Mouse (Mus musculus): ENCODE measurements around the gene 1700017B05Rik. TPM values are rescaled to one million over a fixed set of nuclear protein-coding genes. Genes with fewer than 3 reads are reported as not detected.

Gene 1700017B05Rik
- polyA plus RNA-seq, 1 experiment from 2014 or later = 9.7 TPM

GRCm38 (mm10) chr9:57256861-57257260, 5.6 kb downstream of the 1700017B05Rik start:
- Histone ChIP-seq H3K9me3 (no peaks in the 10 kb centered on the region), H3K4me2 (replicated peaks) (no peak overlapping the region), H3K27me3 (peaks cover 16% of the 10 kb centered on the region), H3K9ac (replicated peaks) (no peak overlapping the region), H3K4me1 (peaks cover 12% of the 10 kb centered on the region), H3K27ac (replicated peaks) (no peak overlapping the region), H3K4me3 (no peak overlapping the region), H3K36me3 (peaks cover 51% of the 10 kb centered on the region)
- ATAC-seq (ENCODE audit: low FRiP score, low read depth) = no peak
- WGBS = 95% methylated on average over 11 of the region's 11 CpGs

GRCm38 (mm10) chr9:57256309-57256708, 6.1 kb downstream of the 1700017B05Rik start:
- Histone ChIP-seq H3K4me2 (replicated peaks) (no peak overlapping the region), H3K27me3 (peaks cover 12% of the 10 kb centered on the region), H3K27ac (replicated peaks) (no peak overlapping the region), H3K4me3 (no peak overlapping the region), H3K9me3 (no peaks in the 10 kb centered on the region), H3K4me1 (peaks cover 6% of the 10 kb centered on the region), H3K36me3 (peaks cover 51% of the 10 kb centered on the region), H3K9ac (replicated peaks) (no peak overlapping the region)
- 95% methylated on average over 20 of the region's 20 CpGs for WGBS
- no peak for ATAC-seq (ENCODE audit: low FRiP score, low read depth)

GRCm38 (mm10) chr9:57254823-57255495, 7.5 kb downstream of the 1700017B05Rik start:
- Histone ChIP-seq H3K9ac (replicated peaks) (no peak overlapping the region), H3K4me2 (replicated peaks) (no peak overlapping the region), H3K27ac (replicated peaks) (no peak overlapping the region), H3K27me3 (no peaks in the 10 kb centered on the region), H3K4me3 (no peak overlapping the region), H3K36me3 (peaks cover 55% of the 10 kb centered on the region), H3K9me3 (no peaks in the 10 kb centered on the region), H3K4me1 (no peaks in the 10 kb centered on the region)
- ATAC-seq (ENCODE audit: low FRiP score, low read depth) = no peak
- WGBS = 95% methylated on average over 9 of the region's 9 CpGs

- Histone ChIP-seq H3K4me2 (replicated peaks) (no peak overlapping the region), H3K4me3 (no peak overlapping the region), H3K36me3 (peaks cover 55% of the 10 kb centered on the region), H3K4me1 (no peaks in the 10 kb centered on the region), H3K27ac (replicated peaks) (no peak overlapping the region), H3K27me3 (no peaks in the 10 kb centered on the region), H3K9ac (replicated peaks) (no peak overlapping the region), H3K9me3 (no peaks in the 10 kb centered on the region)
- ATAC-seq (ENCODE audit: low FRiP score, low read depth) = no peak
- 92% methylated on average over 7 of the region's 7 CpGs for WGBS
Observed at GRCm38 (mm10) chr9:57254061-57254460, 8.4 kb downstream of the 1700017B05Rik start.

GRCm38 (mm10) chr9:57251139-57251538, 11.3 kb downstream of the 1700017B05Rik start:
- no peak for ATAC-seq (ENCODE audit: low FRiP score, low read depth)
- H3K27me3 ChIP-seq = no peaks in the 10 kb centered on the region
- 98% methylated on average over 2 of the region's 2 CpGs for WGBS

GRCm38 (mm10) chr9:57250026-57250425, 12.4 kb downstream of the 1700017B05Rik start:
- Histone ChIP-seq H3K4me2 (replicated peaks) (no peak overlapping the region), H3K4me1 (no peaks in the 10 kb centered on the region), H3K4me3 (no peak overlapping the region), H3K9ac (replicated peaks) (no peak overlapping the region), H3K9me3 (no peaks in the 10 kb centered on the region), H3K27ac (replicated peaks) (no peak overlapping the region), H3K36me3 (peaks cover 28% of the 10 kb centered on the region), H3K27me3 (no peaks in the 10 kb centered on the region)
- ATAC-seq (ENCODE audit: low FRiP score, low read depth) = no peak
- WGBS = 86% methylated on average over 4 of the region's 4 CpGs

More at GRCm38 (mm10) chr9:57251139-57251538, 11.3 kb downstream of the 1700017B05Rik start:
- no peaks in the 10 kb centered on the region for H3K9me3 ChIP-seq
- H3K4me3 ChIP-seq = no peak overlapping the region
- H3K27ac ChIP-seq (replicated peaks) = no peak overlapping the region
- H3K36me3 ChIP-seq = peaks cover 30% of the 10 kb centered on the region
- no peak overlapping the region for H3K4me2 ChIP-seq (replicated peaks)
- H3K9ac ChIP-seq (replicated peaks) = no peak overlapping the region
- no peaks in the 10 kb centered on the region for H3K4me1 ChIP-seq

GRCm38 (mm10) chr9:57248030-57248942, 14.1 kb downstream of the 1700017B05Rik start:
- H3K36me3 ChIP-seq = peaks cover 17% of the 10 kb centered on the region
- H3K9ac ChIP-seq (replicated peaks) = no peak overlapping the region
- H3K27ac ChIP-seq (replicated peaks) = no peak overlapping the region
- no peak for ATAC-seq (ENCODE audit: low FRiP score, low read depth)
- no peak overlapping the region for H3K4me2 ChIP-seq (replicated peaks)
- H3K4me1 ChIP-seq = 0 out of 2 replicates have a peak, but pooled peaks cover 3% of the 10 kb centered on the region
- no peak overlapping the region for H3K4me3 ChIP-seq
- H3K27me3 ChIP-seq = no peaks in the 10 kb centered on the region
- no peaks in the 10 kb centered on the region for H3K9me3 ChIP-seq
- WGBS = 77% methylated on average over 7 of the region's 7 CpGs

GRCm38 (mm10) chr9:57247201-57247671, 15.2 kb downstream of the 1700017B05Rik start:
- no peaks in the 10 kb centered on the region for H3K9me3 ChIP-seq
- no peak for ATAC-seq (ENCODE audit: low FRiP score, low read depth)
- no peak overlapping the region for H3K27ac ChIP-seq (replicated peaks)
- H3K4me3 ChIP-seq = no peak overlapping the region
- H3K4me2 ChIP-seq (replicated peaks) = no peak overlapping the region
- H3K4me1 ChIP-seq = 0 out of 2 replicates have a peak, but pooled peaks cover 3% of the 10 kb centered on the region
- peaks cover 7% of the 10 kb centered on the region for H3K36me3 ChIP-seq
- no peak overlapping the region for H3K9ac ChIP-seq (replicated peaks)
- WGBS = 77% methylated on average over 8 of the region's 8 CpGs
- H3K27me3 ChIP-seq = no peaks in the 10 kb centered on the region

- no peak overlapping the region for H3K27ac ChIP-seq (replicated peaks)
- H3K4me1 ChIP-seq = 0 out of 2 replicates have a peak, but pooled peaks cover 3% of the 10 kb centered on the region
- peaks cover 4% of the 10 kb centered on the region; the same call in 1 of the 2 replicates for H3K36me3 ChIP-seq
- H3K4me2 ChIP-seq (replicated peaks) = no peak overlapping the region
- 96% methylated on average over 5 of the region's 5 CpGs for WGBS
- ATAC-seq (ENCODE audit: low FRiP score, low read depth) = no peak
- no peaks in the 10 kb centered on the region for H3K9me3 ChIP-seq
- no peak overlapping the region for H3K9ac ChIP-seq (replicated peaks)
- H3K27me3 ChIP-seq = no peaks in the 10 kb centered on the region
- H3K4me3 ChIP-seq = no peak overlapping the region
Observed at GRCm38 (mm10) chr9:57246482-57246881, 15.9 kb downstream of the 1700017B05Rik start.

- no peaks in the 10 kb centered on the region for H3K36me3 ChIP-seq
- H3K4me2 ChIP-seq (replicated peaks) = no peak overlapping the region
- H3K4me1 ChIP-seq = 0 out of 2 replicates have a peak, but pooled peaks cover 3% of the 10 kb centered on the region
- no peaks in the 10 kb centered on the region for H3K9me3 ChIP-seq
- no peak overlapping the region for H3K9ac ChIP-seq (replicated peaks)
- peak; percentile 54; the same call in 1 of the 2 replicates for ATAC-seq (ENCODE audit: low FRiP score, low read depth)
- H3K27me3 ChIP-seq = no peaks in the 10 kb centered on the region
- 0 out of 2 replicates have a peak overlapping the region, but pooled peaks have one; percentile 0 for H3K27ac ChIP-seq (replicated peaks)
- 29% methylated on average over 7 of the region's 7 CpGs for WGBS
- no peak overlapping the region for H3K4me3 ChIP-seq
Observed at GRCm38 (mm10) chr9:57244106-57244685, 18.2 kb downstream of the 1700017B05Rik start.

GRCm38 (mm10) chr9:57242916-57243315, 19.5 kb downstream of the 1700017B05Rik start:
- H3K4me1 ChIP-seq = 0 out of 2 replicates have a peak, but pooled peaks cover 3% of the 10 kb centered on the region
- H3K36me3 ChIP-seq = no peaks in the 10 kb centered on the region
- ATAC-seq (ENCODE audit: low FRiP score, low read depth) = no peak
- no peak overlapping the region for H3K27ac ChIP-seq (replicated peaks)
- H3K9me3 ChIP-seq = no peaks in the 10 kb centered on the region
- H3K4me2 ChIP-seq (replicated peaks) = no peak overlapping the region
- no peaks in the 10 kb centered on the region for H3K27me3 ChIP-seq
- H3K4me3 ChIP-seq = no peak overlapping the region
- 33% methylated on average over 5 of the region's 5 CpGs for WGBS
- no peak overlapping the region for H3K9ac ChIP-seq (replicated peaks)

All from midbrain, embryonic 12.5 days (tissue).